Mouse (Mus musculus) right cerebral cortex, postnatal 36 days (tissue): ENCODE results near the gene 4930535I16Rik.
A peak's percentile ranks its signal among the peaks of the same experiment; 100 is the strongest.
"Not testable (repeated sequence)": the region's sequence is repeated elsewhere in the genome, so short reads cannot be mapped to it uniquely, and the experiment has no call there.

Source experiments
- DNase-seq, 2 experiments: peaks; one replicate each; pipeline ENCODE4 v3.0.0; 2022; ENCODE audit warnings: low spot score in 2 of 2, mixed read lengths in 1 of 2

4930535I16Rik gene

GRCm38 (mm10) chr4:123917548-123918140 lies at the start of gene 4930535I16Rik:
TSS of gene 4930535I16Rik (minus strand) at chr4:123918022.
- peak in 1 of 2 experiments; percentile 14 for DNase-seq

GRCm38 (mm10) chr4:123962721-123963120 lies 44.9 kb upstream of the 4930535I16Rik start:
- no peak for DNase-seq

- no peak for DNase-seq
Observed at GRCm38 (mm10) chr4:123960955-123961354, 43.1 kb upstream of the 4930535I16Rik start.

- DNase-seq, result no peak
Observed at GRCm38 (mm10) chr4:123957891-123958290, 40.1 kb upstream of the 4930535I16Rik start.

- no peak for DNase-seq
Observed at GRCm38 (mm10) chr4:123957492-123957808, 39.6 kb upstream of the 4930535I16Rik start.

GRCm38 (mm10) chr4:123956703-123957491 lies 39.1 kb upstream of the 4930535I16Rik start:
- DNase-seq, result peak; percentile 30 to 44

- no peak for DNase-seq
Observed at GRCm38 (mm10) chr4:123952059-123952458, 34.2 kb upstream of the 4930535I16Rik start.

GRCm38 (mm10) chr4:123949649-123950048 lies 31.8 kb upstream of the 4930535I16Rik start:
- DNase-seq, result no peak

GRCm38 (mm10) chr4:123948901-123949300 lies 31.1 kb upstream of the 4930535I16Rik start:
- DNase-seq, result no peak

- DNase-seq, result no peak
Observed at GRCm38 (mm10) chr4:123947149-123947548, 29.3 kb upstream of the 4930535I16Rik start.

- no peak for DNase-seq
Observed at GRCm38 (mm10) chr4:123946701-123947100, 28.9 kb upstream of the 4930535I16Rik start.

- not testable (repeated sequence) for DNase-seq
Observed at GRCm38 (mm10) chr4:123940878-123941277, 23.1 kb upstream of the 4930535I16Rik start.

GRCm38 (mm10) chr4:123939838-123940237 lies 22.0 kb upstream of the 4930535I16Rik start:
- DNase-seq, result peak; percentile 43 to 53

- DNase-seq, result no peak
Observed at GRCm38 (mm10) chr4:123936059-123936458, 18.2 kb upstream of the 4930535I16Rik start.

- DNase-seq, result no peak
Observed at GRCm38 (mm10) chr4:123934306-123934705, 16.5 kb upstream of the 4930535I16Rik start.

GRCm38 (mm10) chr4:123929994-123930393 lies 12.2 kb upstream of the 4930535I16Rik start:
- no peak for DNase-seq

- no peak for DNase-seq
Observed at GRCm38 (mm10) chr4:123927961-123928360, 10.1 kb upstream of the 4930535I16Rik start.

- no peak for DNase-seq
Observed at GRCm38 (mm10) chr4:123921055-123921565, 3.3 kb upstream of the 4930535I16Rik start.

GRCm38 (mm10) chr4:123918851-123919250 lies 1.0 kb upstream of the 4930535I16Rik start:
- DNase-seq, result no peak

- peak; percentile 99 to 100 for DNase-seq
Observed at GRCm38 (mm10) chr4:123916748-123917547, 874 bp downstream of the 4930535I16Rik start, which contains the start of gene Rragc. TSS of gene Rragc (plus strand) at chr4:123917446.

- no peak for DNase-seq
Observed at GRCm38 (mm10) chr4:123912431-123912830, 5.4 kb downstream of the 4930535I16Rik start.

GRCm38 (mm10) chr4:123911503-123911902 lies 6.3 kb downstream of the 4930535I16Rik start:
- DNase-seq, result no peak
